Mouse (Mus musculus) forelimb bud, embryonic 11.5 days (tissue): ENCODE data around the gene H2-M10.5.
"Not testable (repeated sequence)": the region's sequence is repeated elsewhere in the genome, so short reads cannot be mapped to it uniquely, and the experiment has no call there.

Experiments
- DNase-seq: peaks from one replicate; pipeline ENCODE4 v3.0.0-alpha.2; 2012; ENCODE audit warnings: low read depth, low spot score

Gene H2-M10.5

GRCm38 (mm10) chr17:36772610-36773009 is at the start of gene H2-M10.5:
TSS of gene H2-M10.5 (plus strand) at chr17:36772910.
- DNase-seq: not testable (repeated sequence)

GRCm38 (mm10) chr17:36726046-36726445 is 46.7 kb upstream of the H2-M10.5 start:
- DNase-seq: no peak

GRCm38 (mm10) chr17:36763816-36764215 is 8.9 kb upstream of the H2-M10.5 start:
- DNase-seq: no peak

GRCm38 (mm10) chr17:36764244-36764643 is 8.5 kb upstream of the H2-M10.5 start:
- not testable (repeated sequence) for DNase-seq

GRCm38 (mm10) chr17:36765403-36765802 is 7.3 kb upstream of the H2-M10.5 start:
- DNase-seq: not testable (repeated sequence)

GRCm38 (mm10) chr17:36781533-36781932 is 8.8 kb downstream of the H2-M10.5 start:
- DNase-seq: no peak

- DNase-seq: peak; percentile 25
Measured at GRCm38 (mm10) chr17:36786483-36786886, 13.8 kb downstream of the H2-M10.5 start.

- no peak for DNase-seq
Measured at GRCm38 (mm10) chr17:36788351-36788750, 15.6 kb downstream of the H2-M10.5 start.

GRCm38 (mm10) chr17:36788801-36789200 is 16.1 kb downstream of the H2-M10.5 start:
- DNase-seq: peak; percentile 77

GRCm38 (mm10) chr17:36799493-36799892 is 26.8 kb downstream of the H2-M10.5 start:
- no peak for DNase-seq

- not testable (repeated sequence) for DNase-seq
Measured at GRCm38 (mm10) chr17:36799921-36800462, 27.3 kb downstream of the H2-M10.5 start.

GRCm38 (mm10) chr17:36811871-36812270 is 39.2 kb downstream of the H2-M10.5 start, which contains the start of gene H2-M10.6:
TSS of gene H2-M10.6 (plus strand) at chr17:36812171.
- no peak for DNase-seq

- DNase-seq: no peak
Measured at GRCm38 (mm10) chr17:36824005-36824404, 51.3 kb downstream of the H2-M10.5 start.

GRCm38 (mm10) chr17:36825525-36825924 is 52.8 kb downstream of the H2-M10.5 start:
- no peak for DNase-seq
